Mouse (Mus musculus): ENCODE results near the gene Gapdh.

- TF ChIP-seq CTCF (IDR thresholded peaks at IDR 0.05; ENCODE audit: low read depth) = no peak
- no peak for TF ChIP-seq EP300 (optimal IDR thresholded peaks at IDR 0.05)
Observed at GRCm38 (mm10) chr6:125132470-125132869, 33.8 kb downstream of the Gapdh start.

Measured in stomach, postnatal 0 days (tissue).